Mouse (Mus musculus) ES-E14 (cell line): Measurements from ENCODE around the gene Aqr. TPM values are rescaled to one million over a fixed set of nuclear protein-coding genes. Genes with fewer than 3 reads are reported as not detected.

Experiments used
- DNase-seq: peaks from one replicate; pipeline ENCODE4 v3.0.0-alpha.2; 2013; ENCODE audit warnings: low read depth, low spot score
- H3K27ac ChIP-seq: 2 replicates; pipeline ENCODE4 v1.5.1; 2012; ENCODE audit warnings: low read depth, mild to moderate bottlenecking, low read length, moderate library complexity, mixed read lengths; ENCODE audit not compliant: poor library complexity, insufficient read depth, severe bottlenecking
- H3K36me3 ChIP-seq: 2 replicates; pipeline ENCODE4 v1.6.1; 2012; ENCODE audit warnings: mild to moderate bottlenecking, low read length, moderate library complexity, mixed read lengths; ENCODE audit not compliant: control insufficient read depth, poor library complexity, insufficient read depth, severe bottlenecking
- H3K4me1 ChIP-seq, 2 experiments: fragments of 150-350 bp in 1 of 2; sonication (generic) in 1 of 2; 2 replicates each; pipeline ENCODE4 v1.6.1; 2012; ENCODE audit warnings: low read length in 2 of 2, mild to moderate bottlenecking in 1 of 2, mixed read lengths in 1 of 2; ENCODE audit not compliant: control insufficient read depth in 2 of 2, insufficient read depth in 2 of 2, poor library complexity in 1 of 2
- H3K4me3 ChIP-seq, 2 experiments: fragments of 150-350 bp in 1 of 2; sonication (generic) in 1 of 2; 2 replicates each; pipeline ENCODE4 v1.5.1; 2012; ENCODE audit warnings: low read length in 2 of 2, low read depth in 1 of 2, mild to moderate bottlenecking in 1 of 2, mixed read lengths in 1 of 2; ENCODE audit not compliant: insufficient read depth in 1 of 2, poor library complexity in 1 of 2, severe bottlenecking in 1 of 2
- H3K9ac ChIP-seq: 2 replicates; pipeline ENCODE4 v1.6.1; 2012; ENCODE audit warnings: low read depth, mild to moderate bottlenecking, low read length, mixed read lengths; ENCODE audit not compliant: poor library complexity, insufficient read depth, severe bottlenecking
- H3K9me3 ChIP-seq: fragments of 150-350 bp; sonication (generic); 2 replicates; pipeline ENCODE4 v1.6.1; 2012; ENCODE audit warnings: low read depth, mild to moderate bottlenecking, low read length; ENCODE audit not compliant: control insufficient read depth, insufficient read depth
- CHD2 ChIP-seq: IDR thresholded peaks from 2 replicates; pipeline ENCODE4 v1.6.1; 2014; ENCODE audit warnings: mild to moderate bottlenecking, low read depth, low read length, inconsistent platforms
- HCFC1 ChIP-seq: IDR thresholded peaks from 2 replicates; pipeline ENCODE4 v1.6.1; 2012; ENCODE audit warnings: low read length, inconsistent platforms, borderline replicate concordance; ENCODE audit not compliant: insufficient read depth
- MAFK ChIP-seq: IDR thresholded peaks from 2 replicates; pipeline ENCODE4 v1.6.1; 2014; ENCODE audit warnings: mild to moderate bottlenecking, low read depth, low read length, inconsistent platforms; ENCODE audit not compliant: insufficient read depth
- ZC3H11A ChIP-seq: IDR thresholded peaks from 2 replicates; pipeline ENCODE4 v1.6.1; 2012; ENCODE audit warnings: low read depth, mild to moderate bottlenecking, inconsistent platforms, low read length, borderline replicate concordance
- ZNF384 ChIP-seq: IDR thresholded peaks from 2 replicates; pipeline ENCODE4 v1.6.1; 2012; ENCODE audit warnings: low read depth, low read length, inconsistent platforms
- in situ Hi-C, 2 experiments: fragments of 600-800 bp; cut with MboI; formaldehyde crosslinking; loops; one replicate each; pipeline ENCODE4 v1.15.1; 2025; ENCODE audit warnings: low sequenced_read_pairs in 2 of 2, inconsistent platforms in 1 of 2; ENCODE audit not compliant: unreplicated experiment in 2 of 2
- total RNA-seq: library from RNA; depleted of rRNA; stranded (reverse); fragments of 300-350 nt; gene quantifications from 2 replicates; pipeline ENCODE4 v1.2.3, GENCODE M21; 2012

The Aqr gene
- total RNA-seq, 1 experiment = 80.2 TPM

GRCm38 (mm10) chr2:114106383-114106782, 80.4 kb downstream of the Aqr start:
- DNase-seq = no peak
- in situ Hi-C loops = no loop called here
- TF ChIP-seq HCFC1 (no peak), MAFK (no peak), CHD2 (no peak), ZNF384 (no peak), ZC3H11A (no peak)
- Histone ChIP-seq H3K9ac (no peak overlapping the region), H3K27ac (no peak overlapping the region), H3K4me3 (no peak overlapping the region), H3K4me1 (no peaks in the 10 kb centered on the region), H3K9me3 (no peaks in the 10 kb centered on the region), H3K36me3 (peaks cover 30% of the 10 kb centered on the region)

- H3K4me1 ChIP-seq = no peaks in the 10 kb centered on the region
- peaks cover 35% of the 10 kb centered on the region for H3K36me3 ChIP-seq
- DNase-seq = no peak
- no peak overlapping the region for H3K27ac ChIP-seq
- H3K4me3 ChIP-seq = no peak overlapping the region
- no peak overlapping the region for H3K9ac ChIP-seq
- no peak for TF ChIP-seq ZNF384
- TF ChIP-seq CHD2 = no peak
- in situ Hi-C loops = no loop called here
- no peaks in the 10 kb centered on the region for H3K9me3 ChIP-seq
Measured at GRCm38 (mm10) chr2:114102471-114102870, 84.4 kb downstream of the Aqr start.

GRCm38 (mm10) chr2:114100834-114101233, 86.0 kb downstream of the Aqr start:
- no peak for TF ChIP-seq ZC3H11A
- Histone ChIP-seq H3K4me3 (no peak overlapping the region), H3K27ac (no peak overlapping the region), H3K9ac (no peak overlapping the region), H3K36me3 (peaks cover 30% of the 10 kb centered on the region), H3K4me1 (no peaks in the 10 kb centered on the region), H3K9me3 (no peaks in the 10 kb centered on the region)
- DNase-seq = no peak
- in situ Hi-C loops = no loop called here

- in situ Hi-C loops = no loop called here
- H3K9me3 ChIP-seq = no peaks in the 10 kb centered on the region
- no peak overlapping the region for H3K27ac ChIP-seq
- no peaks in the 10 kb centered on the region for H3K4me1 ChIP-seq
- H3K36me3 ChIP-seq = peaks cover 23% of the 10 kb centered on the region
- no peak overlapping the region for H3K9ac ChIP-seq
- H3K4me3 ChIP-seq = no peak overlapping the region
- no peak for TF ChIP-seq ZNF384
- no peak for TF ChIP-seq CHD2
- no peak for TF ChIP-seq HCFC1
- DNase-seq = no peak
Measured at GRCm38 (mm10) chr2:114099816-114100215, 87.0 kb downstream of the Aqr start.

GRCm38 (mm10) chr2:114099109-114099508, 87.7 kb downstream of the Aqr start:
- in situ Hi-C loops = no loop called here
- Histone ChIP-seq H3K9ac (no peak overlapping the region), H3K9me3 (no peaks in the 10 kb centered on the region), H3K27ac (no peak overlapping the region), H3K4me3 (no peak overlapping the region), H3K36me3 (peaks cover 23% of the 10 kb centered on the region), H3K4me1 (no peaks in the 10 kb centered on the region)
- no peak for DNase-seq
- TF ChIP-seq CHD2 = no peak
- no peak for TF ChIP-seq HCFC1
- TF ChIP-seq ZNF384 = no peak
- no peak for TF ChIP-seq ZC3H11A
- no peak for TF ChIP-seq MAFK
